Mouse (Mus musculus) intestine, embryonic 14.5 days (tissue): ENCODE results near the gene Rsph1. TPM values are rescaled to one million over a fixed set of nuclear protein-coding genes. Genes with fewer than 3 reads are reported as not detected.
"Not testable (repeated sequence)": the region's sequence is repeated elsewhere in the genome, so short reads cannot be mapped to it uniquely, and the experiment has no call there.

ENCODE experiments used
- ATAC-seq: fragments of 200-750 bp; cut with Nextera tagmentation; replicated peaks from 2 replicates; pipeline ENCODE4 v1.8.0; 2017; ENCODE audit warnings: low read depth, moderate number of reproducible peaks, moderate TSS enrichment, moderate library complexity; ENCODE audit not compliant: low FRiP score, low TSS enrichment
- DNase-seq: peaks from one replicate; pipeline ENCODE4 v3.0.0-alpha.2; 2018; ENCODE audit warnings: low spot score
- H3K27ac ChIP-seq: fragments of 300-500 bp; sonication (generic); 2 replicates; pipeline ENCODE4 v1.5.1; 2014; ENCODE audit warnings: low read depth, mild to moderate bottlenecking, control low read depth
- H3K27me3 ChIP-seq: fragments of 300-500 bp; sonication (generic); replicated peaks from 2 replicates; pipeline ENCODE4 v1.6.1; 2014; ENCODE audit warnings: low read length, control low read depth; ENCODE audit not compliant: control insufficient read depth, insufficient read depth
- H3K36me3 ChIP-seq: fragments of 300-500 bp; sonication (generic); 2 replicates; pipeline ENCODE4 v1.6.1; 2014; ENCODE audit warnings: low read length, control low read depth; ENCODE audit not compliant: control insufficient read depth, insufficient read depth
- H3K4me1 ChIP-seq: fragments of 300-500 bp; sonication (generic); replicated peaks from 2 replicates; pipeline ENCODE4 v1.6.1; 2014; ENCODE audit warnings: low read length, control low read depth, mixed read lengths; ENCODE audit not compliant: control insufficient read depth, insufficient read depth
- H3K4me2 ChIP-seq: fragments of 300-500 bp; sonication (generic); 2 replicates; pipeline ENCODE4 v1.6.1; 2014; ENCODE audit warnings: low read length
- H3K4me3 ChIP-seq: fragments of 300-500 bp; sonication (generic); 2 replicates; pipeline ENCODE4 v1.5.1; 2014; ENCODE audit warnings: low read depth, low read length, control low read depth, mixed read lengths
- H3K9ac ChIP-seq: fragments of 300-500 bp; sonication (generic); 2 replicates; pipeline ENCODE4 v1.6.1; 2014; ENCODE audit warnings: mild to moderate bottlenecking, low read length
- H3K9me3 ChIP-seq: fragments of 300-500 bp; sonication (generic); 2 replicates; pipeline ENCODE4 v1.6.1; 2016; ENCODE audit warnings: low read length, control low read depth; ENCODE audit not compliant: control insufficient read depth
- WGBS: fragments of 180-500 bp; shearing (Covaris S2); extraction: QIAGEN DNeasy Blood & Tissue Kit; methylation state at CpG from one replicate; pipeline ENCODE4 v1.1.7; 2014; 5-methylcytosine and 5-hydroxymethylcytosine counted together
- polyA plus RNA-seq: library from polyadenylated mRNA; unstranded; fragments of >200 nt; fragmentation: Nextera tagmentation; extraction: Ambion mirVana; gene quantifications from 2 replicates; pipeline ENCODE4 v1.2.1, GENCODE M21; 2014

Gene Rsph1
- polyA plus RNA-seq, 1 experiment from 2014 or later = 0.80 TPM

DNA sequence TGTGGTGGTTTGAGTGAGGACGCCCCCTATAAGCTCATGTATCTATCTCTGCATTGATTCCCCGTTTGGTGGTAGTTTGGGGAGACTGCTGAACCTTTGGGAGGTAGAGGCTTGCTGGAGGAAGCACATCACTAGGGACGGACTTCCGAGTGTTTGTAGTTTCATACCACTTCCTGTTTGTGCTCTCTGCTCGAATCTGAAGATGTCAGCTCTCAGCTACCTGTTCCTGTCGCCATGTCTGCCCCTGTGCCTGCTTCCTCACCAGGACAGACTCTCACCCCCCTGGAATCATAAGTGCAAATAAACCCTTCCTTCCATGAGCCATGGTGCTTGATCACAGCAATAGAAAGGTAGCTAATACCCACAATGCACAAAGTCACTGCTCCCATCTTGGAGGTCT is 2.0 kb downstream of the Rsph1 start:
- ATAC-seq (no peak), DNase-seq (no peak)
- no peak overlapping the region for H3K4me2 ChIP-seq
- H3K27me3 ChIP-seq = no peaks in the 10 kb centered on the region
- H3K9ac ChIP-seq = no peak overlapping the region
- H3K4me3 ChIP-seq = no peak overlapping the region
- WGBS = 65% methylated on average over 6 of the region's 6 CpGs
- H3K36me3 ChIP-seq = no peaks in the 10 kb centered on the region
- H3K4me1 ChIP-seq = no peaks in the 10 kb centered on the region; the same call in 1 of the 2 replicates
- no peak overlapping the region for H3K27ac ChIP-seq
- no peaks in the 10 kb centered on the region for H3K9me3 ChIP-seq

- H3K27ac ChIP-seq = no peak overlapping the region
- no peak for ATAC-seq
- no peak overlapping the region for H3K9ac ChIP-seq
- H3K36me3 ChIP-seq = no peaks in the 10 kb centered on the region
- no peak overlapping the region for H3K4me3 ChIP-seq
- no peaks in the 10 kb centered on the region for H3K27me3 ChIP-seq
- H3K4me1 ChIP-seq = no peaks in the 10 kb centered on the region; the same call in 1 of the 2 replicates
- 84% methylated on average over 8 of the region's 8 CpGs for WGBS
- no peaks in the 10 kb centered on the region for H3K9me3 ChIP-seq
- no peak overlapping the region for H3K4me2 ChIP-seq
- no peak for DNase-seq
Measured at GRCm38 (mm10) chr17:31273631-31274030, 3.6 kb downstream of the Rsph1 start.

GRCm38 (mm10) chr17:31272416-31273165 is 4.6 kb downstream of the Rsph1 start:
- Histone ChIP-seq H3K4me3 (no peak overlapping the region), H3K27me3 (no peaks in the 10 kb centered on the region), H3K9ac (no peak overlapping the region), H3K9me3 (no peaks in the 10 kb centered on the region), H3K4me2 (no peak overlapping the region), H3K4me1 (no peaks in the 10 kb centered on the region; the same call in 1 of the 2 replicates), H3K27ac (no peak overlapping the region), H3K36me3 (no peaks in the 10 kb centered on the region)
- DNase-seq (no peak), ATAC-seq (no peak)
- WGBS = 84% methylated on average over 9 of the region's 9 CpGs

- Histone ChIP-seq H3K27me3 (no peaks in the 10 kb centered on the region), H3K27ac (no peak overlapping the region), H3K9me3 (no peaks in the 10 kb centered on the region), H3K4me2 (no peak overlapping the region), H3K9ac (no peak overlapping the region), H3K36me3 (no peaks in the 10 kb centered on the region), H3K4me1 (no peaks in the 10 kb centered on the region), H3K4me3 (no peak overlapping the region)
- ATAC-seq (no peak), DNase-seq (no peak)
- 42% methylated on average over 7 of the region's 7 CpGs for WGBS
Measured at GRCm38 (mm10) chr17:31271136-31271851, 5.9 kb downstream of the Rsph1 start.

- not testable (repeated sequence) for H3K4me3 ChIP-seq, H3K36me3 ChIP-seq, H3K27me3 ChIP-seq, DNase-seq, H3K9me3 ChIP-seq, H3K4me2 ChIP-seq, H3K27ac ChIP-seq, H3K4me1 ChIP-seq, ATAC-seq, H3K9ac ChIP-seq
- WGBS = 72% methylated on average over 8 of the region's 8 CpGs
Measured at GRCm38 (mm10) chr17:31270736-31271135, 6.4 kb downstream of the Rsph1 start.

- Histone ChIP-seq H3K4me1 (no peaks in the 10 kb centered on the region), H3K9me3 (no peaks in the 10 kb centered on the region), H3K36me3 (no peaks in the 10 kb centered on the region), H3K4me3 (no peak overlapping the region), H3K27ac (no peak overlapping the region), H3K4me2 (no peak overlapping the region), H3K9ac (no peak overlapping the region), H3K27me3 (no peaks in the 10 kb centered on the region)
- ATAC-seq (no peak), DNase-seq (no peak)
- 77% methylated on average over 4 of the region's 4 CpGs for WGBS
Measured at GRCm38 (mm10) chr17:31270246-31270645, 6.9 kb downstream of the Rsph1 start.

DNA sequence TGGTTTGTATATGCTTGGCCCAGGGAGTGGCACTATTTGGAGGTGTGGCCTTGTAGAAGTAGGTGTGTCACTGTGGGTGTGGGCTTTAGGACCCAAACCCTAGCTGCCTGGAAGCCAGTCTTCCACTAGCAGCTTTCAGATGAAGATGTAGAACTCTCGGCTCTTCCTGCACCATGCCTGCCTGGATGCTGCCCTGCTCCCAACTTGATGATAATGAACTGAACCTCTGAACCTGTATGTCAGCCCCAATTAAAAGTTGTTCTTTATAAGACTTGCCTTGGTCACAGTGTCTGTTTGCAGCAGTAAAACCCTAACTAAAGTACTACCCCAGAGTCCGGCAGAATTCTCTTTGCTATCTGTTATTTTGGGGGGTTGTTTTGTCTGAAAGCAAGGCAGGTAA is 7.4 kb downstream of the Rsph1 start:
- no peaks in the 10 kb centered on the region for H3K4me1 ChIP-seq
- no peaks in the 10 kb centered on the region for H3K36me3 ChIP-seq
- H3K27ac ChIP-seq = no peak overlapping the region
- H3K9me3 ChIP-seq = no peaks in the 10 kb centered on the region
- WGBS = 79% methylated on average over 2 of the region's 2 CpGs
- no peak overlapping the region for H3K4me2 ChIP-seq
- DNase-seq (no peak), ATAC-seq (no peak)
- no peaks in the 10 kb centered on the region for H3K27me3 ChIP-seq
- H3K9ac ChIP-seq = no peak overlapping the region
- H3K4me3 ChIP-seq = no peak overlapping the region

GRCm38 (mm10) chr17:31268016-31268415 is 9.2 kb downstream of the Rsph1 start:
- WGBS = 73% methylated on average over 1 of the region's 1 CpGs
- no peak overlapping the region for H3K4me3 ChIP-seq
- ATAC-seq (no peak), DNase-seq (no peak)
- no peak overlapping the region for H3K27ac ChIP-seq
- H3K4me2 ChIP-seq = no peak overlapping the region
- no peaks in the 10 kb centered on the region for H3K9me3 ChIP-seq
- no peaks in the 10 kb centered on the region for H3K4me1 ChIP-seq
- no peak overlapping the region for H3K9ac ChIP-seq
- H3K36me3 ChIP-seq = no peaks in the 10 kb centered on the region
- H3K27me3 ChIP-seq = no peaks in the 10 kb centered on the region

DNA sequence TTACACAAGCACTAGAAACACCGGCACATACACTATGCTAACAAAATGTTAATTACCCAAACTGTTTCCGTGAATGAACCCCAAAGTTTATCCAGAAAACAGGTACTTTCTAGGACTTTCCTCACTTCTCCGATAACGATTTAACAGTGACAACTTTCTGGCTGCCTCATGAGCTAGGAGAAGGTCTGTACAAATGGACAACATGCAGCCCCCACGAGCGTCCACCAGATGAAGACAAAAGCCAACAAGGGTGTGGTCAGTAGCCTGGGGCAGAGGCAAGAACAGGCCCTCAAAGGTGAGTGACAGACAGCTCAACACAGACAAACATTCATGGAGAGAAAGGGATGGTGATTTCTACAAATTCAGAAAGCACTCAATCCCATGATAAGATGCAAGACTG is 9.6 kb downstream of the Rsph1 start:
- no peaks in the 10 kb centered on the region for H3K27me3 ChIP-seq
- 77% methylated on average over 6 of the region's 6 CpGs for WGBS
- no peaks in the 10 kb centered on the region for H3K4me1 ChIP-seq
- no peak overlapping the region for H3K9ac ChIP-seq
- H3K4me3 ChIP-seq = no peak overlapping the region
- DNase-seq (no peak), ATAC-seq (no peak)
- H3K9me3 ChIP-seq = no peaks in the 10 kb centered on the region
- no peak overlapping the region for H3K27ac ChIP-seq
- H3K4me2 ChIP-seq = no peak overlapping the region
- no peaks in the 10 kb centered on the region for H3K36me3 ChIP-seq
